10 mouse cellular contexts compared by ENCODE assay signal in the genomic region with DNA sequence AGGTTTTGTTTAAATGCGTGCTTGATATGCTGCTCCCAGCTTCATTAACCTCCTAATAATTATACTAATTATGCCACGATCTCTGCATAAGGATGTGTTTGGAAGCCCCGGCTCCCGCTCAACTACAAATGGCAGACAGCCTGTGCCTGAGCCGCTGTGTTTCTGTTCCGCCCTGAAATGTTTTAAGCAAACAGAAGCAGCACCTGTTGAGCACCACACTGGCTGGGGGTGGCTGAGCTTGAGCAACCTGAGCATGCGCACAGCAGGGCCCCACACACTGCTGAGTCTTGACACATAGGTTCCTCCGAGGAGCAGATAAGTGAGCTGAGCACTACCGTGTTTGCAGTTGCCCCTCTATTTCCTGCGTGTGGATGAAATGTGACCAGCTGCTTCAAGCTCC.
DNase-seq lines count a peak whose midpoint lies in the region.
"Had no signal": no experiment of that assay in that cellular context is flagged by ENCODE, and none has a peak within 500 bp of the region (broad histone marks: within the 10 kb centered on the region; RNA-seq: fewer than 3 reads in every experiment).

No protein-coding gene starts in this region.

- intact Hi-C loops in left cerebral cortex, postnatal 25 days (cut with DNase I), result loop anchor here (5.0 kb wide), 1 partner anchor 126 kb away; no protein-coding TSS in a partner anchor

- DNase-seq in cerebellum, postnatal 10 days, result peak; percentile 30 to 31
- DNase-seq in cerebellum, postnatal 4 days (ENCODE audit: low spot score in 2 of 2), result no peak
- peak; percentile 9 for DNase-seq in testis, postnatal 14 days (ENCODE audit: low spot score)
- no peak for DNase-seq in testis, postnatal 10 days (ENCODE audit: low spot score)
- DNase-seq in left cerebral cortex, postnatal 25 days (ENCODE audit: low spot score in 2 of 2), result peak; percentile 34 to 39
- DNase-seq in urinary bladder, postnatal 25 days (ENCODE audit: low spot score), result no peak
- no peak for DNase-seq in adrenal gland, adult 8-10 months
- no peak for DNase-seq in thymus, postnatal 4 days
- DNase-seq: adrenal gland, postnatal 14 days; heart, postnatal 14 days had no signal

Comparison
In these comparisons a context has a peak if more than half of its experiments do, and no peak if none do; other contexts are left out.
1. DNase-seq: peak in cerebellum, postnatal 10 days (2 of 2), testis, postnatal 14 days (single experiment) and left cerebral cortex, postnatal 25 days (2 of 2); none in cerebellum, postnatal 4 days (0 of 2), testis, postnatal 10 days (single experiment), urinary bladder, postnatal 25 days (single experiment), adrenal gland, adult 8-10 months (single experiment) and thymus, postnatal 4 days (single experiment).